Mouse (Mus musculus): ENCODE measurements around the gene Rbm44.

DNA sequence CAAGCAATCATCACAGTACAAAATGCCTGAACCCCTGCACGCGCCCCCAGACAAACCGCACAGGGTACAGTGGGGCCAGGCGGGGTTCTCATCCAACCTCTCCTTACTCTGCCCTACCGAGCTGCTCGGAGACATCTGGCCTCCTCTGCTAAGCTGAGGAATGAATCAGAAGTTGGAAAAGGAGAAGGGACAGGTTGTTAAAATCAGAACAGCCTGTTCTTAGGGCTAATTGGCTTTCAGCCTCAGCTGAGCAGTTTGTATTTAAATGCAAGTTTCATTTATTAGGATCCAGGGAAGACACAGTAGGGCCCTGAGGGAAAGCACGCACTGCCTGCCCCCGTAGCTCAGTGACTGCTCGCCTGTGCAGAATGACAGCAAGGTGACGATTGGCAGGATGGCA lies 54.9 kb downstream of the Rbm44 start:
- TF ChIP-seq CTCF (IDR thresholded peaks at IDR 0.05; ENCODE audit: low read depth) (no peak), EP300 (optimal IDR thresholded peaks at IDR 0.05) (no peak)
